Mouse (Mus musculus) olfactory bulb, adult 2 months (tissue): Measurements from ENCODE around the gene Fbn1.

Source experiments
- CTCF ChIP-seq: fragments of 200-500 bp; IDR thresholded peaks from 2 replicates; pipeline ENCODE4 v1.5.1; 2012; ENCODE audit warnings: low read depth, mild to moderate bottlenecking, low read length, moderate library complexity; ENCODE audit not compliant: insufficient read depth
- POLR2A ChIP-seq: fragments of 200-500 bp; IDR thresholded peaks from 2 replicates; pipeline ENCODE4 v1.6.1; 2012; ENCODE audit warnings: mild to moderate bottlenecking, low read depth, low read length, moderate library complexity; ENCODE audit not compliant: insufficient read depth

DNA sequence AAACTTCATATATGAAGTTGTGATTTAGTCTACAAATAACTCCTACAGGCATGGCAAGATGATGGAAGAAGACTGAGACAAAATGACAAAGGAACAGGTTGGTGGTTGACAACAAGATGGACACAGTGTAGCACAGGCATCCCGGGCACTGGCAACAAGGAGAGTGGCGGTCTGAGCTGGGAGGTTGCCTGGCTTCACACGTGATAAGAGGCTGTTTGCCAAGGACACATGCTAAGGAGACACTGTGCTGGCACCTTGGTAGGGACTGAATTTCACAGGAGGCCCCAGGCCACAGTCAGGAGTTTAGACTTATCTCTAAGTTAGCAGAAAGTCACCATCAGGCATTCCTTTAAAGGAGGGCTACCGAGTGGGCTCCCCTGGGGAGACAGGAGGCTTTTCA, 88.1 kb downstream of the Fbn1 start:
- TF ChIP-seq POLR2A (no peak), CTCF (no peak)
